Comparison of ENCODE assay signal across 22 mouse cellular contexts in genomic region chr8:104205292-104205691, GRCm38 (mm10). TPM values are rescaled to one million over a fixed set of nuclear protein-coding genes. Genes with fewer than 3 reads are reported as not detected.
DNase-seq lines count a peak whose midpoint lies in the region; ATAC-seq lines count a peak whose summit lies in the region.
"Had no signal": no experiment of that assay in that cellular context is flagged by ENCODE, and none has a peak within 500 bp of the region (broad histone marks: within the 10 kb centered on the region; RNA-seq: fewer than 3 reads in every experiment).

No protein-coding gene starts in this region.

- ATAC-seq in kidney, embryonic 16.5 days (ENCODE audit: low FRiP score, low TSS enrichment): 0 out of 2 replicates have a peak, but pooled peaks have one; percentile 37
- ATAC-seq: forebrain, embryonic 14.5 days had no signal

- no peak overlapping the region for H3K4me3 ChIP-seq in kidney, embryonic 16.5 days (ENCODE audit: low read length)
- H3K4me3 ChIP-seq: embryonic facial prominence, embryonic 15.5 days; erythroblast, embryonic 14.5 days; forebrain, embryonic 10.5 days; gastrocnemius, adult 2 months; heart, embryonic 10.5 days had no signal

- 54% methylated on average over 3 of the region's 3 CpGs for WGBS in kidney, embryonic 16.5 days

- intact Hi-C loops in heart, postnatal 36 days (cut with DNase I): no loop called here

- H3K36me3 ChIP-seq in kidney, embryonic 16.5 days (ENCODE audit: insufficient read depth, low read length): no peaks in the 10 kb centered on the region
- H3K36me3 ChIP-seq: embryonic facial prominence, embryonic 15.5 days; forebrain, embryonic 10.5 days; heart, embryonic 10.5 days had no signal

- no peak overlapping the region for H3K4me2 ChIP-seq in kidney, embryonic 16.5 days (replicated peaks; ENCODE audit: low read depth, low read length)
- H3K4me2 ChIP-seq: embryonic facial prominence, embryonic 15.5 days had no signal

- no peak overlapping the region for H3K27ac ChIP-seq in kidney, embryonic 16.5 days (ENCODE audit: low read length)
- H3K27ac ChIP-seq: embryonic facial prominence, embryonic 15.5 days; forebrain, embryonic 10.5 days; gastrocnemius, adult 2 months; heart, embryonic 10.5 days had no signal

- peak; percentile 69 for DNase-seq in heart, adult 11 months
- no peak for DNase-seq in heart, postnatal 36 days
- no peak for DNase-seq in kidney, postnatal 4 days
- DNase-seq in ZHBTc4 (ENCODE audit: low read depth, low spot score): peak; percentile 8
- DNase-seq in thymus, postnatal 14 days: no peak
- DNase-seq: adrenal gland, postnatal 25 days; cerebellum, adult 18-20 months; cerebellum, adult 9-11 months; cerebellum, postnatal 36 days; gastrocnemius, adult 2 months; gastrocnemius, postnatal 25 days; heart, adult 18-20 months; heart, postnatal 10 days; kidney, adult 11 months had no signal

- peaks cover 4% of the 10 kb centered on the region; the same call in 1 of the 2 replicates for H3K4me1 ChIP-seq in kidney, embryonic 16.5 days (ENCODE audit: insufficient read depth, low read length)
- H3K4me1 ChIP-seq: embryonic facial prominence, embryonic 15.5 days; forebrain, embryonic 10.5 days; heart, embryonic 10.5 days had no signal

- H3K9me3 ChIP-seq in kidney, embryonic 16.5 days (ENCODE audit: low read length): no peaks in the 10 kb centered on the region
- H3K9me3 ChIP-seq: embryonic facial prominence, embryonic 15.5 days; forebrain, embryonic 10.5 days; heart, embryonic 10.5 days had no signal

- H3K9ac ChIP-seq in kidney, embryonic 16.5 days (replicated peaks; ENCODE audit: low read length): no peak overlapping the region
- H3K9ac ChIP-seq: embryonic facial prominence, embryonic 15.5 days had no signal

- no peaks in the 10 kb centered on the region for H3K27me3 ChIP-seq in kidney, embryonic 16.5 days (ENCODE audit: insufficient read depth, low read length)
- H3K27me3 ChIP-seq: embryonic facial prominence, embryonic 15.5 days had no signal

RNA-seq across cellular contexts. Expression of gene Bean1, which starts 35.0 kb away (rescaled TPM):
- 1 to 10 TPM in 1 of 2 experiments, under 1 TPM in 1; 0.92 to 1.1 TPM for total RNA-seq in heart, postnatal 36 days (2021)
- polyA plus RNA-seq in kidney, embryonic 16.5 days (2015; fragmentation: Nextera tagmentation; extraction: Ambion mirVana): 2.3 and 2.5 TPM in 2 replicates
- total RNA-seq: CH12.LX; hematopoietic stem cell, adult 5-6 weeks had no signal
- polyA plus RNA-seq: erythroblast, embryonic 14.5 days had no signal

RNA-seq across cellular contexts. Expression of gene Tk2, which starts 43.1 kb away (rescaled TPM):
- 1 to 10 TPM; 8.0 to 9.2 TPM for total RNA-seq in heart, postnatal 36 days (2021)
- 21.6 and 25.5 TPM in 2 replicates for polyA plus RNA-seq in kidney, embryonic 16.5 days (2015; fragmentation: Nextera tagmentation; extraction: Ambion mirVana)

RNA-seq across cellular contexts. Expression of gene Cklf, which starts 45.4 kb away (rescaled TPM):
- 1 to 10 TPM; 4.1 to 4.4 TPM for total RNA-seq in heart, postnatal 36 days (2021)
- polyA plus RNA-seq in kidney, embryonic 16.5 days (2015; fragmentation: Nextera tagmentation; extraction: Ambion mirVana): 40.0 and 46.7 TPM in 2 replicates

Comparison
In these comparisons a context has a peak if more than half of its experiments do, and no peak if none do; other contexts are left out.
1. DNase-seq: peak in heart, adult 11 months (single experiment) and ZHBTc4 (single experiment); none in heart, postnatal 36 days (0 of 2), kidney, postnatal 4 days (0 of 2) and thymus, postnatal 14 days (single experiment).